ENCODE assay signal across 9 mouse cellular contexts in genomic region chr13:83111503-83111902, GRCm38 (mm10).
DNase-seq lines count a peak whose midpoint lies in the region; ATAC-seq and TF ChIP-seq lines count a peak whose summit lies in the region.
"Had no signal": no experiment of that assay in that cellular context is flagged by ENCODE, and none has a peak within 500 bp of the region (broad histone marks: within the 10 kb centered on the region; RNA-seq: fewer than 3 reads in every experiment).

No protein-coding gene starts in this region.

- H3K27me3 ChIP-seq in heart, embryonic 15.5 days = no peaks in the 10 kb centered on the region
- H3K27me3 ChIP-seq in forebrain, postnatal 0 days (ENCODE audit: insufficient read depth, low read length) = no peaks in the 10 kb centered on the region
- H3K27me3 ChIP-seq in heart, adult 2 months (ENCODE audit: control insufficient read depth, insufficient read depth, low read length) = no peaks in the 10 kb centered on the region
- H3K27me3 ChIP-seq: neural tube, embryonic 13.5 days had no signal

- no peak for DNase-seq in heart, adult 8-10 months (ENCODE audit: low spot score)
- DNase-seq in brain, embryonic 14.5 days (ENCODE audit: low read depth) = peak; percentile 58
- DNase-seq in forebrain, postnatal 0 days = peak; percentile 44
- DNase-seq in liver = peak; percentile 10
- no peak for DNase-seq in ovary, postnatal 36 days (ENCODE audit: low spot score)
- DNase-seq in heart, adult 2 months = no peak
- no peak for DNase-seq in lung, postnatal 10 days

- 0 out of 2 replicates have a peak, but pooled peaks cover 6% of the 10 kb centered on the region for H3K4me1 ChIP-seq in heart, embryonic 15.5 days (replicated peaks)
- H3K4me1 ChIP-seq in forebrain, postnatal 0 days (ENCODE audit: insufficient read depth) = no peaks in the 10 kb centered on the region
- no peaks in the 10 kb centered on the region for H3K4me1 ChIP-seq in heart, adult 2 months (ENCODE audit: control insufficient read depth, insufficient read depth, low read length)

- no peak for TF ChIP-seq EP300 in heart, adult 2 months (IDR thresholded peaks at IDR 0.05; ENCODE audit: insufficient read depth, low read depth, low read length)

- no peak for TF ChIP-seq POLR2A in brain, embryonic 14.5 days (IDR thresholded peaks at IDR 0.05; ENCODE audit: borderline replicate concordance, extremely low read depth, insufficient read depth, insufficient read length, poor library complexity, severe bottlenecking)
- no peak for TF ChIP-seq POLR2A in heart, adult 2 months (IDR thresholded peaks at IDR 0.05; ENCODE audit: insufficient read depth, low read depth, low read length)

- intact Hi-C loops in heart, adult 2 months (cut with DNase I) = no loop called here

- no peak overlapping the region for H3K4me3 ChIP-seq in heart, embryonic 15.5 days
- no peak overlapping the region for H3K4me3 ChIP-seq in forebrain, postnatal 0 days (ENCODE audit: low read depth, low read length)
- H3K4me3 ChIP-seq in heart, adult 2 months = no peak overlapping the region
- H3K4me3 ChIP-seq: neural tube, embryonic 13.5 days had no signal

- no peaks in the 10 kb centered on the region for H3K79me2 ChIP-seq in heart, adult 2 months (replicated peaks; ENCODE audit: control insufficient read depth, insufficient read depth, low read length)

- no peak for TF ChIP-seq CTCF in brain, embryonic 14.5 days (IDR thresholded peaks at IDR 0.05; ENCODE audit: borderline replicate concordance, extremely low read depth, insufficient read depth, insufficient read length)
- TF ChIP-seq CTCF in forebrain, postnatal 0 days (IDR thresholded peaks at IDR 0.05; ENCODE audit: low read depth) = no peak
- no peak for TF ChIP-seq CTCF in heart, adult 2 months (IDR thresholded peaks at IDR 0.05)

- no peaks in the 10 kb centered on the region for H3K36me3 ChIP-seq in heart, embryonic 15.5 days
- H3K36me3 ChIP-seq in forebrain, postnatal 0 days (ENCODE audit: insufficient read depth) = no peaks in the 10 kb centered on the region
- H3K36me3 ChIP-seq in heart, adult 2 months (ENCODE audit: control insufficient read depth, insufficient read depth, low read length) = no peaks in the 10 kb centered on the region
- H3K36me3 ChIP-seq: neural tube, embryonic 13.5 days had no signal

- 15% methylated on average over 2 of the region's 2 CpGs for WGBS in heart, embryonic 15.5 days
- WGBS in forebrain, postnatal 0 days = 16% methylated on average over 2 of the region's 2 CpGs
- WGBS in heart, adult 2 months = 33% methylated on average over 2 of the region's 2 CpGs

- no peak overlapping the region for H3K9ac ChIP-seq in heart, embryonic 15.5 days
- no peak overlapping the region for H3K9ac ChIP-seq in forebrain, postnatal 0 days
- H3K9ac ChIP-seq in heart, adult 2 months (ENCODE audit: low read depth, low read length) = no peak overlapping the region
- H3K9ac ChIP-seq: neural tube, embryonic 13.5 days had no signal

- ATAC-seq in heart, embryonic 15.5 days (replicated peaks; ENCODE audit: insufficient number of reproducible peaks, insufficient read depth, low FRiP score, low read depth) = 0 out of 2 replicates have a peak, but pooled peaks have one; percentile 31
- peak; percentile 60 for ATAC-seq in forebrain, postnatal 0 days

- H3K9me3 ChIP-seq in heart, embryonic 15.5 days (replicated peaks) = no peaks in the 10 kb centered on the region
- H3K9me3 ChIP-seq in forebrain, postnatal 0 days (ENCODE audit: low read length) = no peaks in the 10 kb centered on the region
- H3K9me3 ChIP-seq: neural tube, embryonic 13.5 days had no signal

- no peak overlapping the region for H3K4me2 ChIP-seq in heart, embryonic 15.5 days
- H3K4me2 ChIP-seq in forebrain, postnatal 0 days (ENCODE audit: low read depth) = no peak overlapping the region
- H3K4me2 ChIP-seq: neural tube, embryonic 13.5 days had no signal

- H3K27ac ChIP-seq in heart, embryonic 15.5 days = no peak overlapping the region
- H3K27ac ChIP-seq in forebrain, postnatal 0 days (ENCODE audit: low read depth, low read length) = no peak overlapping the region; the same call in 1 of the 2 replicates
- no peak overlapping the region for H3K27ac ChIP-seq in heart, adult 2 months
- H3K27ac ChIP-seq: neural tube, embryonic 13.5 days had no signal

Comparison
In these comparisons a context has a peak if more than half of its experiments do, and no peak if none do; other contexts are left out.
1. DNase-seq: peak in brain, embryonic 14.5 days (single experiment), forebrain, postnatal 0 days (single experiment) and liver (single experiment); none in heart, adult 8-10 months (single experiment), ovary, postnatal 36 days (single experiment), heart, adult 2 months (0 of 2) and lung, postnatal 10 days (single experiment).